Mouse (Mus musculus) large intestine, adult 2 months (tissue): ENCODE data around the gene Hnrnpm. TPM values are rescaled to one million over a fixed set of nuclear protein-coding genes. Genes with fewer than 3 reads are reported as not detected.

Experiments used
- DNase-seq: peaks from one replicate; pipeline ENCODE4 v3.0.0-alpha.2; 2012; ENCODE audit warnings: low read depth, low spot score
- WGBS: fragments of 180-500 bp; shearing (Covaris S2); methylation state at CpG from one replicate; pipeline ENCODE4 v1.1.7; 2018; 5-methylcytosine and 5-hydroxymethylcytosine counted together
- polyA plus RNA-seq: library from polyadenylated mRNA; depleted of rRNA; stranded (reverse); fragments of >200 nt; gene quantifications from 2 replicates; pipeline ENCODE4 v1.2.3, GENCODE M21; 2012; rRNA removed

Hnrnpm gene
- polyA plus RNA-seq, 1 experiment = 49.2 TPM

GRCm38 (mm10) chr17:33601947-33602346 lies 84.7 kb downstream of the Hnrnpm start:
- 83% methylated on average over 12 of the region's 12 CpGs for WGBS
- DNase-seq = no peak

GRCm38 (mm10) chr17:33600831-33601230 lies 85.8 kb downstream of the Hnrnpm start:
- WGBS = 72% methylated on average over 3 of the region's 3 CpGs
- DNase-seq = no peak

GRCm38 (mm10) chr17:33599836-33600475 lies 86.7 kb downstream of the Hnrnpm start:
- WGBS = 88% methylated on average over 8 of the region's 8 CpGs
- DNase-seq = no peak

GRCm38 (mm10) chr17:33598506-33598905 lies 88.2 kb downstream of the Hnrnpm start:
- no peak for DNase-seq
- 73% methylated on average over 5 of the region's 5 CpGs for WGBS

GRCm38 (mm10) chr17:33597271-33597670 lies 89.4 kb downstream of the Hnrnpm start:
- no peak for DNase-seq

Other genes starting within 250 kb of the Hnrnpm start
- gene Adamts10, start 162.7 kb downstream of the Hnrnpm start, polyA plus RNA-seq = 19.8 and 30.4 TPM in 2 replicates
- 5.6 and 7.8 TPM in 2 replicates for gene Myo1f, start 131.2 kb downstream of the Hnrnpm start, polyA plus RNA-seq
- 31.2 and 31.4 TPM in 2 replicates for gene Zfp414, start 57.8 kb downstream of the Hnrnpm start, polyA plus RNA-seq
- 1.5 and 1.7 TPM in 2 replicates for gene Pram1, start 48.8 kb downstream of the Hnrnpm start, polyA plus RNA-seq
- gene March2, start 31.8 kb upstream of the Hnrnpm start, polyA plus RNA-seq = 53.8 and 55.5 TPM in 2 replicates
- 268 and 292 TPM in 2 replicates for gene Rab11b, start 73.7 kb upstream of the Hnrnpm start, polyA plus RNA-seq
- gene Angptl4, start 95.0 kb upstream of the Hnrnpm start, polyA plus RNA-seq = 21.9 and 75.2 TPM in 2 replicates
- 19.7 and 22.0 TPM in 2 replicates for gene Kank3, start 123.7 kb upstream of the Hnrnpm start, polyA plus RNA-seq
- 844 and 888 TPM in 2 replicates for gene Rps28, start 137.7 kb upstream of the Hnrnpm start, polyA plus RNA-seq
- gene Ndufa7, start 137.7 kb upstream of the Hnrnpm start, polyA plus RNA-seq = 365 and 370 TPM in 2 replicates
- 22.0 and 27.3 TPM in 2 replicates for gene Cd320, start 156.2 kb upstream of the Hnrnpm start, polyA plus RNA-seq
- gene Gm7029, start 187.0 kb upstream of the Hnrnpm start, polyA plus RNA-seq = not detected in 2 replicates
- 17.1 and 17.6 TPM in 2 replicates for gene Kifc1, start 203.8 kb upstream of the Hnrnpm start, polyA plus RNA-seq
- gene Platr17, start 218.3 kb upstream of the Hnrnpm start, polyA plus RNA-seq = 0.67 TPM in 1 of 2 replicates, not detected in the other
- 34.1 and 41.0 TPM in 2 replicates for gene Daxx, start 222.6 kb upstream of the Hnrnpm start, polyA plus RNA-seq
- gene Tapbp, start 229.0 kb upstream of the Hnrnpm start, polyA plus RNA-seq = 203 and 264 TPM in 2 replicates
- 37.1 and 49.3 TPM in 2 replicates for gene Zbtb22, start 229.0 kb upstream of the Hnrnpm start, polyA plus RNA-seq
- gene Rgl2, start 242.7 kb upstream of the Hnrnpm start, polyA plus RNA-seq = 46.1 and 63.1 TPM in 2 replicates